Mouse (Mus musculus): ENCODE results near the gene Gosr2.

GRCm38 (mm10) chr11:103627453-103627852, 70.2 kb downstream of the Gosr2 start:
- TF ChIP-seq USF1 (IDR thresholded peaks at IDR 0.05; ENCODE audit: low read depth), result no peak
- no peak for TF ChIP-seq CEBPB (IDR thresholded peaks at IDR 0.05; ENCODE audit: insufficient read depth, poor library complexity, severe bottlenecking)
- no peak for TF ChIP-seq POLR2A (IDR thresholded peaks at IDR 0.05; ENCODE audit: insufficient read length, low read depth)
- no peak for TF ChIP-seq POLR2AphosphoS2 (IDR thresholded peaks at IDR 0.05; ENCODE audit: insufficient read length, low read depth)
- TF ChIP-seq E2F4 (IDR thresholded peaks at IDR 0.05; ENCODE audit: insufficient read depth), result no peak
- no peak for TF ChIP-seq MYOD1 (IDR thresholded peaks at IDR 0.05; ENCODE audit: control insufficient read depth in 1 of 3, insufficient read length in 2 of 3, low read depth in 2 of 3)
- no peak for TF ChIP-seq MAX (IDR thresholded peaks at IDR 0.05; ENCODE audit: low read depth)
- no peak for TF ChIP-seq REST (IDR thresholded peaks at IDR 0.05; ENCODE audit: insufficient read depth, insufficient read length)

Data from myocyte (in vitro differentiated cells).